Comparison of ENCODE assay signal across 1 mouse cellular context in the genomic region with DNA sequence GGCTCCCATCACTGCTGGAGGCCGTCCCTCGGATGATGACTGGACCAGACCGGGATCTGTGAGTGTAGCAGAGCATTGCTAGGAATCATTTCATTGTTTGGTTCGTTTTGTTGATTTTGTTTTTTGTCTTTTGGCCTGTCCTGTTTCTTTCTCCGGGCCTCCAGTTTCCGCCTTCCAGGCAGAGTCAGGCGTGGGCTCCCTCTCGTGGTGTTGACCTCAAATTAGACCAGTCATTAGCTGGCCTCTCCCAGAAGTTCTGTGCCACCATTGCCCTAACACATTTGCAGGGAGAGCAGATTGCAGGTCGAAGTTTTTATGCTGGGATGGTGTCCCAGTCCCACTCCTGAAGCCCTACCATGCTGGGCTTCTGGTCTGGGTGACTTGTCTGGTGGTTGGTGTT.
TF ChIP-seq lines count a peak whose summit lies in the region.

No protein-coding gene starts in this region.

TF ChIP-seq in CH12.LX, 34 proteins besides CTCF, POLR2A, EP300 and RAD21:
- TF ChIP-seq SMC3 (IDR thresholded peaks at IDR 0.05; ENCODE audit: low read depth, low read length) (peak; percentile 32; the same call in 1 of the 2 replicates), MEF2A (IDR thresholded peaks at IDR 0.05; ENCODE audit: borderline replicate concordance, low read depth, low read length) (no peak)
